22 mouse cellular contexts compared by ENCODE assay signal in the genomic region with DNA sequence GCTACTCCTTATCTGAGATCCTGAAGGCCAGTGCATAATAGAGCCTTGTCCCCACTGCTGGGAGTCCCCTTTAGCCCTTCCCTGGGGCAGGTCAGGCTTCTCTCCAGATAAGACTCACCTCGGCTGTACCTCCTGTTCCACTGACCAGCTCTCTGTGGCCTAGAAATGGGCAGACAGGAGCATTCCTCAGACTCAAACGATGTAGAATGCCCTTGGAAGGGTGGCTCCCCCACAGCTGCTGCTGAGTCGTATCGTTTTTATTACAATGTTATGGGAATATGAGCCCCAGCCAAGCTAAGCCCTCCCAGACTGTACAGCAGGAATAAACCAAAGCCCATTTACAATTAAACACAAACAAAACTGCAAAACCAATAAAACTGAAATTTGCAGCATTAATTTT.
DNase-seq lines count a peak whose midpoint lies in the region; ATAC-seq and TF ChIP-seq lines count a peak whose summit lies in the region.
"Had no signal": no experiment of that assay in that cellular context is flagged by ENCODE, and none has a peak within 500 bp of the region (broad histone marks: within the 10 kb centered on the region; RNA-seq: fewer than 3 reads in every experiment).

No protein-coding gene starts in this region.

- no peaks in the 10 kb centered on the region for H3K9me3 ChIP-seq in limb, embryonic 12.5 days
- no peaks in the 10 kb centered on the region for H3K9me3 ChIP-seq in limb, embryonic 10.5 days (replicated peaks)
- no peaks in the 10 kb centered on the region for H3K9me3 ChIP-seq in limb, embryonic 14.5 days (ENCODE audit: control insufficient read depth, low read length)
- H3K9me3 ChIP-seq in forebrain, embryonic 11.5 days (ENCODE audit: control insufficient read depth, low read length), result no peaks in the 10 kb centered on the region
- H3K9me3 ChIP-seq: forebrain, embryonic 10.5 days; lung, embryonic 15.5 days had no signal

- peaks cover 24% of the 10 kb centered on the region for H3K79me2 ChIP-seq in C2C12 (ENCODE audit: control insufficient read depth, insufficient read depth)

- no peak for DNase-seq in limb, embryonic 10.5 days (ENCODE audit: low spot score)
- no peak for DNase-seq in Patski (ENCODE audit: low read depth, low spot score)
- peak; percentile 18 for DNase-seq in limb, embryonic 14.5 days (ENCODE audit: low spot score)
- DNase-seq in embryo, embryonic 11 days, result no peak
- DNase-seq in adrenal gland, postnatal 4 days (ENCODE audit: low spot score in 2 of 2), result no peak
- DNase-seq in forebrain, embryonic 11.5 days (ENCODE audit: low spot score), result no peak
- DNase-seq: adrenal gland, adult 8-10 months; B cell, adult 2 months; cerebellum, postnatal 10 days; heart, postnatal 10 days; kidney, adult 18-20 months; kidney, postnatal 36 days; left cerebral cortex, postnatal 4 days; liver, embryonic 13.5 days; right cerebral cortex, postnatal 4 days; thymus, postnatal 14 days had no signal

- in situ Hi-C loops in Patski (cut with MboI; ENCODE audit: low pct_unique_long_range_greater_than_20kb), result no loop called here

- WGBS in limb, embryonic 12.5 days, result 30% methylated on average over 4 of the region's 4 CpGs
- WGBS in limb, embryonic 10.5 days, result 88% methylated on average over 4 of the region's 4 CpGs
- 22% methylated on average over 4 of the region's 4 CpGs for WGBS in limb, embryonic 14.5 days
- WGBS in forebrain, embryonic 11.5 days, result 77% methylated on average over 4 of the region's 4 CpGs

- no peak overlapping the region for H3K4me3 ChIP-seq in limb, embryonic 12.5 days (replicated peaks)
- H3K4me3 ChIP-seq in limb, embryonic 10.5 days, result no peak overlapping the region
- no peak overlapping the region for H3K4me3 ChIP-seq in C2C12 (ENCODE audit: insufficient read depth, poor library complexity, severe bottlenecking)
- H3K4me3 ChIP-seq in limb, embryonic 14.5 days (replicated peaks; ENCODE audit: low read length), result no peak overlapping the region
- no peak overlapping the region for H3K4me3 ChIP-seq in forebrain, embryonic 11.5 days (ENCODE audit: low read depth, low read length)
- H3K4me3 ChIP-seq: forebrain, embryonic 10.5 days; liver, embryonic 13.5 days; lung, embryonic 15.5 days had no signal

- peaks cover 31% of the 10 kb centered on the region for H3K4me1 ChIP-seq in limb, embryonic 12.5 days (replicated peaks)
- peaks cover 9% of the 10 kb centered on the region; the same call in 1 of the 2 replicates for H3K4me1 ChIP-seq in limb, embryonic 10.5 days
- H3K4me1 ChIP-seq in limb, embryonic 14.5 days (ENCODE audit: control insufficient read depth, insufficient read depth, low read length), result peaks cover 6% of the 10 kb centered on the region; the same call in 1 of the 2 replicates
- H3K4me1 ChIP-seq in forebrain, embryonic 11.5 days (replicated peaks; ENCODE audit: control insufficient read depth, insufficient read depth, low read length), result no peaks in the 10 kb centered on the region
- H3K4me1 ChIP-seq: liver, embryonic 13.5 days; lung, embryonic 15.5 days had no signal

- H3K27me3 ChIP-seq in limb, embryonic 12.5 days, result peaks cover 22% of the 10 kb centered on the region
- no peaks in the 10 kb centered on the region for H3K27me3 ChIP-seq in limb, embryonic 10.5 days (ENCODE audit: low read depth, poor library complexity, severe bottlenecking)
- no peaks in the 10 kb centered on the region for H3K27me3 ChIP-seq in C2C12 (ENCODE audit: control insufficient read depth, insufficient read depth, insufficient read length)
- no peaks in the 10 kb centered on the region for H3K27me3 ChIP-seq in Patski
- no peaks in the 10 kb centered on the region for H3K27me3 ChIP-seq in limb, embryonic 14.5 days (ENCODE audit: control insufficient read depth, insufficient read depth, low read length)
- H3K27me3 ChIP-seq in forebrain, embryonic 11.5 days (ENCODE audit: control insufficient read depth, insufficient read depth, low read length), result no peaks in the 10 kb centered on the region
- H3K27me3 ChIP-seq: liver, embryonic 13.5 days; lung, embryonic 15.5 days had no signal

- H3K9ac ChIP-seq in limb, embryonic 12.5 days (replicated peaks), result no peak overlapping the region
- H3K9ac ChIP-seq in limb, embryonic 14.5 days (ENCODE audit: low read depth, low read length, severe bottlenecking), result no peak overlapping the region
- no peak overlapping the region for H3K9ac ChIP-seq in forebrain, embryonic 11.5 days (ENCODE audit: low read length)
- H3K9ac ChIP-seq: liver, embryonic 13.5 days; lung, embryonic 15.5 days had no signal

- no peak overlapping the region for H3ac ChIP-seq in C2C12 (ENCODE audit: control insufficient read depth, insufficient read length, low read depth)

- peak overlapping the region; percentile 41; the same call in 1 of the 2 replicates for H3K27ac ChIP-seq in limb, embryonic 12.5 days
- no peak overlapping the region for H3K27ac ChIP-seq in limb, embryonic 10.5 days
- no peak overlapping the region for H3K27ac ChIP-seq in limb, embryonic 14.5 days (replicated peaks; ENCODE audit: low read depth, low read length)
- H3K27ac ChIP-seq in forebrain, embryonic 11.5 days (ENCODE audit: low read depth, low read length), result no peak overlapping the region
- H3K27ac ChIP-seq: forebrain, embryonic 10.5 days; liver, embryonic 13.5 days; lung, embryonic 15.5 days; stomach, postnatal 0 days had no signal

- no peaks in the 10 kb centered on the region for H3K79me3 ChIP-seq in C2C12 (ENCODE audit: low read depth)

- TF ChIP-seq CTCF in C2C12 (IDR thresholded peaks at IDR 0.05; ENCODE audit: control insufficient read depth, insufficient read depth, insufficient read length) (no peak), Patski (IDR thresholded peaks at IDR 0.05) (no peak)

- no peak for TF ChIP-seq POLR2A in limb, embryonic 14.5 days (IDR thresholded peaks at IDR 0.05; ENCODE audit: borderline replicate concordance, extremely low read depth, insufficient read depth, insufficient read length)

- POLR2A ChIA-PET in Patski (lab: Charles Lee), result no interaction called here

- peak overlapping the region; percentile 19; the same call in 1 of the 2 replicates for H3K4me2 ChIP-seq in limb, embryonic 12.5 days
- no peak overlapping the region for H3K4me2 ChIP-seq in limb, embryonic 14.5 days (replicated peaks; ENCODE audit: low read depth, low read length, severe bottlenecking)
- H3K4me2 ChIP-seq in forebrain, embryonic 11.5 days (ENCODE audit: low read depth, low read length, severe bottlenecking), result no peak overlapping the region
- H3K4me2 ChIP-seq: heart, embryonic 11.5 days; liver, embryonic 13.5 days; lung, embryonic 15.5 days had no signal

- no peaks in the 10 kb centered on the region for H3K36me3 ChIP-seq in limb, embryonic 12.5 days
- no peaks in the 10 kb centered on the region for H3K36me3 ChIP-seq in limb, embryonic 10.5 days
- H3K36me3 ChIP-seq in C2C12 (ENCODE audit: control insufficient read depth, insufficient read depth), result peaks cover 4% of the 10 kb centered on the region
- no peaks in the 10 kb centered on the region for H3K36me3 ChIP-seq in limb, embryonic 14.5 days (ENCODE audit: control insufficient read depth, insufficient read depth, low read length)
- H3K36me3 ChIP-seq in forebrain, embryonic 11.5 days (ENCODE audit: control insufficient read depth, insufficient read depth, low read length), result no peaks in the 10 kb centered on the region
- H3K36me3 ChIP-seq: liver, embryonic 13.5 days; lung, embryonic 15.5 days had no signal

- no peak; the same call in 1 of the 2 replicates for ATAC-seq in limb, embryonic 12.5 days (ENCODE audit: insufficient number of reproducible peaks, insufficient read depth, low FRiP score, low TSS enrichment, low read depth)
- ATAC-seq in Patski, result peak; percentile 41
- peak; percentile 44 for ATAC-seq in limb, embryonic 14.5 days (ENCODE audit: low FRiP score, low read depth)
- ATAC-seq in forebrain, embryonic 11.5 days (replicated peaks; ENCODE audit: low FRiP score), result no peak

- CTCF ChIA-PET in Patski (lab: Charles Lee), result interaction anchor here (0.8 kb wide), 1 partner anchor 8 kb away, joined by 3 read pairs; no protein-coding TSS in a partner anchor

TF ChIP-seq in C2C12, 6 proteins besides CTCF, POLR2A, EP300 and RAD21:
- TF ChIP-seq FOSL1 (IDR thresholded peaks at IDR 0.05; ENCODE audit: insufficient read depth, low read length, poor library complexity, severe bottlenecking) (no peak), USF1 (IDR thresholded peaks at IDR 0.05; ENCODE audit: low read depth) (no peak), MYOD1 (IDR thresholded peaks at IDR 0.05; ENCODE audit: control insufficient read depth, insufficient read length, low read depth) (peak; percentile 63), MYOG (IDR thresholded peaks at IDR 0.05; ENCODE audit: control insufficient read depth, extremely low read depth, insufficient read length) (no peak)

Comparison
In these comparisons a context has a peak if more than half of its experiments do, and no peak if none do; other contexts are left out.
1. ATAC-seq: peak in Patski (single experiment) and limb, embryonic 14.5 days (single experiment); none in limb, embryonic 12.5 days (single experiment) and forebrain, embryonic 11.5 days (single experiment).